Mouse (Mus musculus) small intestine, adult 2 months (tissue): ENCODE data around the gene Cacng4.

Experiments used
- CTCF ChIP-seq: fragments of 200-500 bp; IDR thresholded peaks from 2 replicates; pipeline ENCODE4 v1.5.1; 2012; ENCODE audit warnings: low read depth, mild to moderate bottlenecking, control low read depth, inconsistent platforms, low read length, moderate library complexity, mixed read lengths; ENCODE audit not compliant: insufficient replicate concordance, insufficient read length; ENCODE audit errors: extremely low read depth
- POLR2A ChIP-seq: fragments of 200-500 bp; IDR thresholded peaks from 2 replicates; pipeline ENCODE4 v1.6.1; 2012; ENCODE audit warnings: low read depth, mild to moderate bottlenecking, control low read depth, inconsistent platforms, low read length, moderate library complexity

GRCm38 (mm10) chr11:107738418-107739099, 55.8 kb downstream of the Cacng4 start:
- TF ChIP-seq POLR2A: no peak
- TF ChIP-seq CTCF: no peak
